Mouse (Mus musculus) c-Kit-negative CD71-positive TER-119-positive erythroid progenitor cells, embryonic 14.5 days (primary cell): ENCODE measurements around the gene Sqstm1.
A peak's percentile ranks its signal among the peaks of the same experiment; 100 is the strongest.

Source experiments
- DNase-seq: peaks from one replicate; pipeline ENCODE4 v3.0.0-alpha.2; 2013; ENCODE audit warnings: low read depth, low spot score

Gene Sqstm1

DNA sequence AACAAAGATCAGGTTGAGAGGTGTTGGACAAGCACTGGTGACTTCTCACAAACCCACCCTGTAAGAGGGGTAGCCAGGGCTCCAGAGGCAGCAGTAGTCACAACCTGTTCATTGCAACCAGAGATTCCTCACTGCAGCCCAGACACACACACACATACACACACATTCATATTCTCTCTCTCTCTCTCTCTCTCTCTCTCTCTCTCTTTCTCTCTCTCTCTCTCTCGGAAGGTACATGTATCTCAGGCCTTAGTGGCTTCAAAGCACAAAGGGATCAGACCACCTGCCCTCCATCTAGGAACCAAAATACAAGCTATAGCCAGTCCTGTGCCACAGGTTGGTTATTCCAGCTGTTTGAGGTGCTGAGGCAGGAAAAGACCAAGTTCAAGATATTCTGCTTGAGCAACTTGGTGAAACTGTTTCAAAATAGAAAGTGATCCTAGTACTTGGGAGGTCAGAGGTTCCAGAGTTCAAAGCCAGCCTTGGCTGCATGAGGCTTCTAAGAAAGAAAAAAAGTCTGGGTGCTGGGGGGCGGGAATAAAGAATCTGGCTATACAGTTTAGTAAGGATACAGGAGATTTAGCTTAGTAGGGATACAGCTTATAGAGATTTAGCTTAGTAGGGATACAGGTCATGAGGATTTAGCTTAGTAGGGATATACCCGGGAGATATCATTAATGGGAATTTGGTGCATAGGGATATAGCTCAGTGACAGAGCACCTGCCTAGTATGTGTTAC is 864 bp upstream of the Sqstm1 start:
- DNase-seq: no peak

DNA sequence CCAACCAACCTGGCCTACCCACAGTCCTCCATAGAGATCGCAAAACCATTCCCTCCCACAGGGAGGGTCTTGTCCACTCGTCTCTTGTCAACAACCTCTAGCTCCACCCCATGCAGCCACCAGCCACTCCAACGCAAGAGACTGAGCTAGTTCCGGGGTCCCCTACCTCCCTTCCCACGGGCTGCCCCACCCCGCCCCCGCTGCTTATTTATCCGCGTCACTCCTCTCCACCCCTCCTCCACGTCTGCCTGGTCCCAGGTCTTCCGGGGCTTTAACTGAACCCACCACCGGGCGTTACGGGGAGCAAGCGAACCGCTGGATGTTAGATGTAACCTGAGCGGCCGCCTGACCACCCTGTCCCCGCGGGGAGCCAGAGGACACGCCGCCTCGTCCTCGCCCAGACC is 524 bp downstream of the Sqstm1 start:
- peak; percentile 69 for DNase-seq

DNA sequence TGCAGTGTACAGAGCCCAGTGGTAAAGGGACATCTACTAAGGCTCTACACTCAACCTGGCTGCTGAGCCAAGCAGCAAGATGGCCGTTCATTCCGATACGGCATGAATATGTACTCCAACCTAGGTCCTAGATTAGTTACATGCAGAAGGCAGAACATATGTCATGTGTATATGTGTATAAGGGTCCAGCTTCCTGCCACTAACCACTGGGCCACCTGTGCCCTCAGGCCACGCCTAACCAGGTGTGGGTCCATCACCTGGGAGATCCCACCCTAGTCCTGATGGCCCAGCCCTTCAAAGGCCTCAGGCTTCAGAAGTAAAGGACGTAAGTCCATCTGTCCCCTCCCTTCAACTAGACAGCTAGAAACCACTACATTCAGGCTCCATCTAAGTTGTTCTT is 2.6 kb downstream of the Sqstm1 start:
- no peak for DNase-seq

DNA sequence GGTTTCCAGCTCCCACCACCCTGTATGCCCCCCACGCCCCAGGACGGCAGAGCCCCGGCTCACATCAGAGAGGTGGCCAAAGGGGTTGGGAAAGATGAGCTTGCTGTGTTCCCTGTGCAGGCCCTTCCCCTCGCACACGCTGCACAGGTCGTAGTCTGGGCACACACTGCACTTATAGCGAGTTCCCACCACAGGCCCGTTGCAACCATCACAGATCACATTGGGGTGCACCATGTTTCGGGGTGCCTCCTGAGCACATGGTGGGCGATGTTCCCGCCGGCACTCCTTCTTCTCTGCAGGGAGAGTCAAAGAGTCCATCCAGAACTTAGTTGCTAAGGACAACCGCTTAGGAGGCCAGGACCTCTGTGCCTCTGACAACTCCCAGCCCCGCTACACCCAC is 3.3 kb downstream of the Sqstm1 start:
- no peak for DNase-seq

DNA sequence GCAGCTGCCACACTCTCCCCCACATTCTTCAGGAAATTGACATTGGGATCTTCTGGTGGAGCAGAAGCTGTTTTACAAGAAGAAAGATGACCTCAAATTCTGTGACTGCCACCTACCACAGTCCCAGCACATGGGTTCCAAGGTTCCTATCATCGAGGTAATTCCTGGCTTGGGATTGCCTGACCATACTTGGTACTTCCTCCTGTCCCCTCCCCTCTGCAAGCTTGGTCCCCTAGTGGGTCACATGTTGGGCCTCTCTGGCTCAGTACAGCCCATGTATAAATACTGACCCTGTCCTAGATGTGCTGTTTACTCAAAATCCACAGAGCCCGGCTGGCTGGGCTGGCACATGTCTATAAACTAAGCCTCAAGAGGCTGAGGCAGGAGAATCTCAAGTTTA is 4.6 kb downstream of the Sqstm1 start:
- no peak for DNase-seq

DNA sequence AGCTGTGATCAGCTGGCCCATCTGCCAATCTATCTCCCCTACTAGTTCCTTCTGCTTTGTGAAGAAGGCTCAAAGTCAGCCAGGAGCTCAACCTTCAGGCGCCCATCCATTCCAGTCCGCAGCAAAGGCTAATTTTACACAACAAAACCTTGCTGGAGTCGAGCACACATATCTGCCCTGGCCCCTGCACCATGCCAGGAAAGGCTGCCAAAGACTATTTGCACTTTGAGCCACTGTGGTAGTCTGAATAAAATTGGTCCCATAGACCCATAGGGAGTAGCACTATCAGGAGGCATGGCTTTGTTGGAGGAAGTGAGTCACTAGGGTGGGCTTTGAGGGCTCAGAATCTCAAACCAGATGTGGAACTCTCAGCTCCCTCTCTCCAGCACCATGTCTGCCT is 5.2 kb downstream of the Sqstm1 start:
- DNase-seq: no peak

DNA sequence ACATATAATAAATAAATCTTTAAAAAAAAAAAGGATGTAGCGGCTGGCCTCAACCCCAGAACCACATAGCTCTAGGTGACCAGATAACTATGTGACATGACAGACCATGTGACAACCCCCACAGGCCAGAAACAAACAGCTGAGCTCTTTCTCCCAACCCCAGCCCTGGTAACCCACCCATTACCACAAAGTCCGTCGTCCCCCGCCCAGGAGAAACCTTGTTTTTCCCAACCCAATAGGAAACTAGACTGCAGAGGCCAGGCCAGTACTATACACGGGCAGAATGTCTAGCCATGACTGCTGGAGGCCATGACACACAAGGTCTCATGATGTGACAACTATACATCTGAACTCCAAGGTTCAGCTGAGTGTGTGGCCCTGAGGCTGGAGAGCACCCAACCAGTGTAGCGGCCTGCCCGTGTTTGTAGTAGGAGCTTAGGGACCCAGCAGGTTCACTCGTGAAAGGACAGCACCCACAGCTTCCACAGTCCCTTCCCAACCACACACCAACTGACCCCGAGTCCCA is 7.3 kb downstream of the Sqstm1 start:
- no peak for DNase-seq

DNA sequence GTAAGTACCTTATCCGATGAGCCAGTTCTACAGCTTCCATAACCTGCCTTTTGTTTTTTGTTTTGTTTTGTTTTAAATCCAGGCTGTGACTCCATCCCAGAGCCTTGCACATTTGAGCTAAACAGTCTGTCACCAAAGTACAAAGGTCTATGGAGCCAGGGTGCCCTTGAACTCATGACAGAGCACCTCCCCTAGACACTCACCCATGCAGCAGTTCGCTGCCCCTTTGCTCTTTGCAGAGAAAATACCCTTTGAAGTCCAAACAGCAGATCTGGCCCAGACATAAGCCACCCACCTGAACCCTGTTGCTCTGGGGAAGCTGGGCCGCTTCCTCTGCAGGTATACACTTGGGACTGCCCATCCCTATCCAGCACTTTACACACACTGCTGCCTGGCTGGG is 9.0 kb downstream of the Sqstm1 start:
- DNase-seq: no peak

DNA sequence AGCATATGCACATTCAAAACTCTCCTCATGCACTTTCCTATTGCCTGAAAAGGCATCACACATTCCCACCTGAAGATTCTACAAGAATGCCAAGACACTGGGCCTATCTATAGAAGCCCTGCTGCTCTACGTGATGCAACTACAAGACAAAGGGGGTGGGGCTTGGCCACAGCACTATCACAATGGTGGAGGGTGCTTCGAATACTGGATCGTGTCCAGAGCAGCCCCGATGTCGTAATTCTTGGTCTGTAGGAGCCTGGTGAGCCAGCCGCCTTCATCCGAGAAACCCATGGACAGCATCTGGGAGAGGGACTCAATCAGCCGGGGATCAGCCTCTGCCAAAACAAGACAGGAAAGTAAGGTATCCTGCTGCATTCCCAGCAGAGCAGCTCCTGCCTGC is 10.0 kb downstream of the Sqstm1 start:
- no peak for DNase-seq

DNA sequence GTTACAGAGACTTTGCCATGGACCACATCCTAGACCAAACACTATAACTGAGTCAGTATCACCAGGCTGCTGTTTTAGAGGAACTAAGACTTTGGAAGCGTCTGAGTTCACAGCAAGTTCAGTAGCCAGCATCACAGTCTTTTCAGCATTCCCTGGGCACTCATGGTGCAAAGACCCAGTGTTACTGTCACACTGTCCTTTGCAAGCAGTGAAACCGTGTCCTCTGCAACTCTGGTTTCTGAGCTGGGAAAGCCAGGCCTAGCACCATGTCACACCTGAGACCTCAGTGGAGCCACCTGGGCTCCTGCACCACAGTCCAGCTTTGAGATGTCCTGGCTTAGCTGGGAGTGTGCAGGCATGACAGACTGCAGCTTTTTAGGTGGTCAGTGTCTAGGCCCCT is 11.7 kb downstream of the Sqstm1 start:
- DNase-seq: no peak

DNA sequence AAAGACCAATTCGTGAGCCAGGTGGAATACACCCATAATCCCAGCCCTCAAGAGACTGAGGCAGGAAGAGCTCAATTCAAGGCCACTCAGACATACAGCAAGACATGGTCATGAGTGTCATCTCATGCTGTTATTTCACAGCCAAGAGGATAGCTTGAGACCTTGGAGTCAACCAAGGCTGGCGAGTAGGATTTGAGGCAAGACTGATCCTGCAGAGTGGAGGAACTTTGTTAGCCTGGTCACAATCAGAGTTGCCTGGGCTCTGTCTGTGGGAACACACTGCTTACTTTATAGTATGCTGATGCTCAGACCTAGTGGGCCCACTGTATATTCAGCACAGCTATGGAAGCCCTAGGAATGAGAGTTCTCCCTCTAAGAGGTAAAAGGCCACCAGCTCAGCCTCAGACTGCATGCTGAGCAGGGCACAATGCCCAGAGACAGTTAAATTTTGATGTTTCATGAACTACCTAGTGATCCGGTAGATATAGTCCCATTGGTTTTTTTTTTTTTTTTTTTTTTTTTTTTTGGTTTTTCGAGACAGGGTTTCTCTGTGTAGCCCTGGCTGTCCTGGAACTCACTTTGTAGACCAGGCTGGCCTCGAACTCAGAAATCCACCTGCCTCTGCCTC is 12.3 kb downstream of the Sqstm1 start:
- no peak for DNase-seq

DNA sequence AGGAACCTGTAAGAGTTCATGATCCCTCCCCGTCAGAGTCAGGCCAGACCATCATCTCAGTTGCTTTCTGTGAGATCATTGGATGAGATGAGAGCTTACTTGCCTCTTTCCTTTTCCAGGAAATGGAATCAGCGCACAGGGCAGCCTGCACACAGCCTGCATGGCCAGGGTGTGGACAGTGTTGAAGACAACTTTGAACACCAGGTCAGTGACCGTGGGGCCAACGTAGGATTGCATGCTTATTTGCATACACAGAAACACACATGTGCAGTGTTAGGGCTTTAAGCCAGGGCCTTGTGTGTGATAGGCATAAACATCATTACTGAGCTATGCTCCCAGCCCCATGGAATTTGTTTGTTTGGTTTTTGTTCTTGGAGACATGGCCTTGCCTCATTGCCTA is 13.1 kb downstream of the Sqstm1 start:
- no peak for DNase-seq

DNA sequence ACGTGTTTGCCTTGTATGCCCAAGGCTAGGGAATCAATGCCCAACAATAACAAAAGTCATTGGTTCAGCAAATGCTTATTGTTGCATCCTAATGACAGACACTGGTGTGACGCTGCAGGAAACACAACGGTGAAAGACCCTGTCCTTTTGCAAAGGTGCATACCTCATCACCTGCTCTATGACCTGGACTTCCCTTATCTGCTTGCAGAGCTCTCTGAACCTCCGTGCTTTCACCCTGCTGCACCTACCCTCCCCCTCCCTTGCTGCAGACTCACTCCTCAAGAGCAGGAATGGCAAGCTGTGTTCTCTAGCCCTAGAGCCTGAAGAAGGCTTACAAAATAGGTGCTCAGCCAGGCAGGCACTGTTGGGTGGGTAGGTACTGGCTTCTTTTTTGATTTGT is 15.8 kb downstream of the Sqstm1 start:
- DNase-seq: no peak

DNA sequence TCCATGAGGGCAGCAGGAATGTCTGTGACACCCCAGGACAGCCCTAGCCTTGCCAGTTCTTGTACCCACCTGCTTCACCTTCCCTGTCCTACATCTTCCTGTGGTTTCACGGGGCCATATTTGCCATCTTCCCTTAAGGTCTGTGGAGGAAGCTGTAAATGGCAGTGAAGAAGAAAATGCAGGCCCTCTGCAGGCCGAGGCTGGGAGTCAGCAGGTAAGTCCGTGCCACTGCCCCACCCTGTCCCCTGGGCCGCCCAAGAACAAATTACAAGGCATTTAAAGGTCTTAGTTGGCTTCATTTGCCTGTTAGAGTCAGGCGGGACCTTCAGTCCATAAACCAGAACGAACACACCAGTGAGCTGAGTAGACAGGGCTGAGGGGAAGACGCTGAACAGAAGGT is 16.6 kb downstream of the Sqstm1 start:
- no peak for DNase-seq

DNA sequence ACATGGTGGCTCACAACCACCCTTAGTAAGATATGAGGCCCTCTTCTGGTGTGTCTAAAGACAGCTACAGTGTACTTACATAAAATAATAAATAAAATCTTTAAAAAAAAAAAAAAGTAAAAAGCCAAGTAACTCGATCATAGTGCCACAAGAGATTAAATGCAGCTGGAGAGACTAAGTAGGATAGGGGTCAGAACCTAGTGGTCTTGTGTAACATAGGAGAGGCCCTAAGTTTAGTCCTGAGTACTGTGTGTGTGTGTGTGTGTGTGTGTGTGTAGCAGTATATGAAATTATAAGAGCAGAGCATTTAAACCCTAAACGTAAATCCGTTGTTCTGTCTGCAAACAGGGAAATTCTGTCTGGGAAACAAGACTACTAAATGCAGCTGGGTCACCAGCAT is 18.3 kb downstream of the Sqstm1 start:
- no peak for DNase-seq

DNA sequence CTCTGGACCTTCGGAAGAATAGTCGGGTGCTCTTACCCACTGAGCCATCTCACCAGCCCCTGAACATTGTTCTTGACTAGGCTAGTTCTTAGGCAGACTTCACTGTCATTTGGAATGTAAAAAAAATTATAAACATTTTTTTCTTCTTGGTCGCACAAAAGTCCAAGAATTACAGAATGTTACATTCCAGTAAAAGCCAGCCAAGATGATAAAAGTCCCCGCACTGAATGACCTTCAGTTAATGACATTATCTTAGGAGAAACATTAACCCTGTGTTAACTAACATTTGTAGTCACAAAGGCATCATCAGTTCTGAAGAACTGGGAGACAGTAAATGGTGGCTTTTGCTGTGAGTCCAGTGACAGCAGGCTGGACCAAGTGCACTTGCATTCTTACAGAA is 20.3 kb downstream of the Sqstm1 start:
- DNase-seq: no peak

DNA sequence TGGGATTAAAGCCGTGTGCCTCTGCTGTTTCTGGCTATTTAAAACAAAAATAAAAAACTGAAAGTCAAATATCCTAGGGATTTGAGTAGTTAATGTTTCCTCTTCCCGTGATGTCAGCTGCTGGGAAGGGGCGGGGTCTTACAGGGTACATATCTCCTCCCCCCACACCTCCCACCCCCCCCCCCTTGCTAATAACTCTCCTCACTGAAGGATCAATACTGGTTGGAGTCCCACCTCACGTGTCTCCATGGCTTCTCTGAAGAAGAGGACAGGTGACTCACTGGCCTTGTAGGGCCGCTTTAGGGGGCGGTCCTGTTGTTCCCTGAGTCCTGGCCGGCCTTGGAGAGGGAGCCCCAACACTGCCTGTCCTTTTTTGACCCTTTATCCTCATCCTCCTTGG is 21.9 kb downstream of the Sqstm1 start:
- DNase-seq: no peak

DNA sequence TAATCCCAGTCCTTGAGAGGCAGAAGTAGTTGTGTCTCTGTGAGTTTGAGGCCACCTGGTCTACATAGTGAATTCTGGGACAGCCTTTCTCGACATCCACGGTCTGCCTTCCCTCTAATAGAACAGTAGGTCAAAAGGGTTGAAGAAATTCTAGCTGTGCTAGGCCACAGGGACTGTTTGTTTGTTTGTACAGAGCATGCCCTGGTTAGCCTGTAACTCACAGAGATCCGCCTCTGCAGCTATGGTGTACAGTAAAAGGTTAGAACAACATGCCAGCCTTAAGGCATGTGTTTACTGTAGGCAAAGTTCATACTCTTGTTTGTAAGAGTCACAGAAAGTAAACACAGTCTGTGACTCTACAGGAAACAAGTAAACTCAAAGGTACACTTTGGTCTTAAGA is 25.8 kb downstream of the Sqstm1 start:
- no peak for DNase-seq

DNA sequence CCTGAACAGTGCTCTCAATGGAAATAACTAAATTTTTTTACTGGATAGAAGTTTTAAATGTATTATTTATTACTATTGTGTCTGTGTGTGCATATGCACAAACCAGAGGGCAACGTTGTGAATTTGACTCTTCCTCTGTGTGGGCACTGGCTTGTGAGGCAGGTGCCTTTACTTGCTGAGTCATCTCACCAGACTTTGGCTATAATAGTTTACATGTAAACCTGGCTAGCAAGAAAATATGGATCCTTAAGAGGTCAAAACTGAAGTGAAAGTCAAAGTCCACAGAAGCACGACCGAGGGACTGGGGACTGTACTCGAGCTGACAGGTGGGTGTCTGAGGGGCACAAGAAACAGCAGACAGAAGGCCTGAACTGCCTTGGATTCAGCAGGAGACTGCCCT is 27.9 kb downstream of the Sqstm1 start:
- DNase-seq: no peak

DNA sequence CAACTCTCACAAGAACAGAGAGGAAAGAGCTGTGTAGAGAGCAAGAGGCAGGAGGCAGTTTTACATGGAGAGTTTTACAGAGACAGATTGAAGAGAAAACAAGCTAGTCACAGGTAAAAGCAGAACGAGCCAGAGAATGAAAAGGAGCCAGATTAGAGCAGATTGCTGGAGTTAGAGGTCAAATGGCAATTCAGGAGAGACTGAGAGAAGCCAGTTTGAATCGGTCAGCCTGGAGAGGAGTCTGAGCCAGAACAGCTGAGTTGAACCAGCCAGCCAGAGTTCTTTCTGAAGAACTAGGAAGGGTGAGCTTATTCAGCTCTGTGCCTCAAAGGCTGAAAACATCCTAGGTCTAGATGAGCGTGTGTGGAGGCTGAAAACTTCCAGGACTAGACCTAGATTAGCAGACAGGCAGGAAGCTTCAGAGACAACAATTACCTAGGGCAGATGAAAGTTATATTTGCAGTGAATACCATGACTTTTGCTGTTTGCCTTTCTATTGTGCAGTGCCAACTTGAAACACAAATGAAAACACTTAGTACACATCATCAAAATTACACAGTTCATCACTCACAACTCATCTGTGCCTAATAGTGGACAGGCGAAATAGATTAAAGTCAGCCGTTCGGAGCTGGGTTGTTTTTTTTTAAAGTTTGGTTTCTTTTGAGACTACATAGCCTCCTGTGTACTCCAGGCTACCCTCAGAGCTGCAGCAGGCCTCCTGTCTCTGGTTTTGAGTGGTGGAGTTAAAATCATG is 30.0 kb downstream of the Sqstm1 start:
- DNase-seq: no peak

DNA sequence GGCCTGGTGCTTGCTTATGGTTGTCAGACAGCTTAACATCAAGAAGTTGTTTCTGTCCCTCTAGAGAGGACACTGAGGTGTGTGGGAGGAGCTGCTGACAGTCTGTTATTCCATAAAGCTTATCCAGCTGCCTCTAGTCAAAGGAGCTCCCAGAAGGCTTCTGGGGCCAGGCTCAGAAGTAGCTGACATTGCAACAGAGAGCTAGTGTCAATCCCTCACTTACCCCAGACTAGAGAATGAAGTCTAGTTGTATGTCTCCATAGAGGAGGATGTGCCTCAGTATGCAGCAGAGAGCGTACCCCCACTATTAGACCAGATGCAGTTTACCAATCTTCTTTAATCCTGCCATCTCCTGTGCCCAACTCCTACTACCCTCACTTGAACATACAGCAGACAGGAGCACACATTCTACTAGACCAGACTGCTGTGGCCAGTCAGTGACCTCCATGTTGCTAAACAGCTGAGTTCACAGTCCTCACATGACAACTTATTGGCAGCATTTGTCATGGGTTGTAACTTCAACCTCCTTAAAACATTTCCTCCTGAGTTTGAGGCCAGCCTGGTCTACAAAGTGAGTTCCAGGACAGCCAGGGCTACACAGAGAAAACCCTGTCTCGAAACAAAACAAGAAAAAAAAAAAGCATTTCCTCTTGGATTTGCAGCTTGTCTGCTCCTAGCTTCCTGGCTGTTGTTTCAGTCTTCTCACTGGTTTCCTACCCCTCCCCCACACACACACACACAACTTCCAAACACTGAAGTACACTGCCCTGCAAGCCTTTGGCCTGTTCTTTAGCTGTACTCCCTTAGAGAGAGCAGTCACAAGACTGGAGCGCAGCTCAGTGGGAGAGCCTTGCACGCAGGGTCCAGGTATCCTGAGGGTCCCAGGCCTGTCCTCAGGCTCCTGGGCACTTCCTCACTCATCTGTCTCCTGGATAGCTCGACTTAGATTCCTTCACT is 31.8 kb downstream of the Sqstm1 start:
- DNase-seq: no peak

DNA sequence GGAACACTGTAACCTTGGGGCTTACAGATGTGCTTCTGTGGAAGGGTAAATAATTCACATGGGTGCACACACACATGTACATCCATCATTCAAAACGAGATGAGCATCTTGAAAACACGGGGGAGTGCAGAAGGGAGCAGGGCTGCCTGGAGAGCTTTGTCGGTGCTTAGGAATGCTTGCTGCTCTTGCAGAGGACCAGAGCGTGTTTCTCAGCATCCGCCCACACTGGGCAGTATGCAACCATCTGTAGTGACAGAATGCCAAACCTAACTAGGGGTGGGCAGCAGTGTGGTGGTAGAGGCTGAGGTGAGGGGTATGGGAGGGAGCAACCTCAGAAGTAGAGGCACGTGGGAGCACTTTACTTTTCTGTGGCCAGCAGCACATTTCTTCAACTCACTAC is 33.5 kb downstream of the Sqstm1 start:
- DNase-seq: no peak
